Mouse (Mus musculus) layer of hippocampus, postnatal 36 days (tissue): ENCODE results near the gene Islr2. TPM values are rescaled to one million over a fixed set of nuclear protein-coding genes. Genes with fewer than 3 reads are reported as not detected.

Source experiments
- DNase-seq, 2 experiments: peaks; one replicate each; pipeline ENCODE4 v3.0.0; 2022
- total RNA-seq, 2 experiments: library from RNA; stranded (reverse); gene quantifications; 2 replicates each; pipeline ENCODE4 v1.2.3; 2021

Gene Islr2
- total RNA-seq, 2 experiments from 2014 or later, result 134 to 145 TPM

DNA sequence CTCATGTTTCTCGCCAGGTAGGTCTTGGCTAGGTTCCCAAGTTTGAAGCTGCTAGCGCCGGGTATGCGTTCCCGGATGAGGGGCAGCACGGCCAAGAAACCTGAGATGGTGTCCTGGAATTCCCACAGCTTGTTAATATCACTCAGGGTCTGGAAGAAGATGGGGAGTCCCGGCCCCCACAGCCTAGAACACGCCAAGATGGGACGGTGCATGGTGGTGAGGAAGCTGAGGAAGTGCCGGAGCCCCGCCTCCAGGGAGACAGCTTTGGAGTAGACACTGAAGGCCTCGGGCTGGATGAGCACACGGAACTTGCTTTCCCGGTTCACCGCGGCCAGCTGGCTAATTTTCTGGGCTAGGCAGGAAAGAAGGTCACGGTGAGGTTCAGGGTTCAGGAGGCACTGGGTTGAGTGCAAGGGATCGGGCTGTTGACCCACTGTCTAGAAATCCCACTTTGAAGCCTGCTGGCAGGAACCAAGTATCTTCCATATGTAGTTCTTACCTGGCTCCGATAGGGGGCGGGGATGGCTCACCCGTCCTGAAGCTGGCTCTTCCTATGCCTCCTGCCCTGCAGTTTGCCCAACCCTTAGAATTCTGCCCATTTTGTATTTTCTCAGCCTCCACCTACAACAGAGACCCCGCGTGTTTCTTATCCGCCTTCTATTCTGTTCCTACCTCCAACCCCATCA lies 16.2 kb upstream of the Islr2 start:
- no peak for DNase-seq

DNA sequence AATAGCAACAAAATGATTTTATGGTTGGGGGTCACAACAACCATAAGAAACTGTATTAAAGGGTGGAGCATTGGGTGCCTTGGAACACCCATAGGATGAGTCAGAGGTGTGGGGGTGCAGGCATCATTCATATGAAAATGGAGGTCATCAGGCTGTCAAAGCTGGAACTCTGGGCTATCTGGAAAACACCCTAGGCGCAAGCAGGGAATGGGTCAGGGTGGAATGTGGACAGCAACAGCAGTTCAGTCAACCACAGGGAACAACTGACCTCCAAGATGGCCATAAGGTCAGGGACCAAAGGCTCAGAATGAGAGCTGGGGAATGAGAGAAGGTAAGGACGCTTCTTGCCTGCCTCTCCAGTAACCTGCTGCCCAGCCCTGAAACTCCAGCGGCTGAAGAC lies 14.4 kb upstream of the Islr2 start:
- DNase-seq, result no peak

DNA sequence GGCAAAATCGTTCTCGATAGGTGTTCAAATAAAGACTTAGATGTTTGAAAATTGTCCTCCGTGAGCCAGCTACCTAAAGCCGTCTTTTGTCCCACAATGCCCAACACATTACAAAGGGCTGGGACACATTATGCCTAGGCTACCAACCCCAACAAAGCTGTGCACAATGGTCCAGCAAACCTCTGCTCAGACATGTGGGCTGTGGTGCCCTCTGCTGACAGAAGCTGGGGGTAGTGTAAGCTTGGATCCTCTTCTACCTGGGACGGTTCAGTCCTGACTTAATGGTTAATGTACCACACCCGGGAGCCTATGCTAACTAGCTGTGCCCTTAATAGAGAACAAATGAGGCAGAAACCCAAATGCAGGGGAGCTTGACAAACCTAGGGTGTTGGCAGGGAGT lies 12.3 kb upstream of the Islr2 start:
- DNase-seq, result no peak

DNA sequence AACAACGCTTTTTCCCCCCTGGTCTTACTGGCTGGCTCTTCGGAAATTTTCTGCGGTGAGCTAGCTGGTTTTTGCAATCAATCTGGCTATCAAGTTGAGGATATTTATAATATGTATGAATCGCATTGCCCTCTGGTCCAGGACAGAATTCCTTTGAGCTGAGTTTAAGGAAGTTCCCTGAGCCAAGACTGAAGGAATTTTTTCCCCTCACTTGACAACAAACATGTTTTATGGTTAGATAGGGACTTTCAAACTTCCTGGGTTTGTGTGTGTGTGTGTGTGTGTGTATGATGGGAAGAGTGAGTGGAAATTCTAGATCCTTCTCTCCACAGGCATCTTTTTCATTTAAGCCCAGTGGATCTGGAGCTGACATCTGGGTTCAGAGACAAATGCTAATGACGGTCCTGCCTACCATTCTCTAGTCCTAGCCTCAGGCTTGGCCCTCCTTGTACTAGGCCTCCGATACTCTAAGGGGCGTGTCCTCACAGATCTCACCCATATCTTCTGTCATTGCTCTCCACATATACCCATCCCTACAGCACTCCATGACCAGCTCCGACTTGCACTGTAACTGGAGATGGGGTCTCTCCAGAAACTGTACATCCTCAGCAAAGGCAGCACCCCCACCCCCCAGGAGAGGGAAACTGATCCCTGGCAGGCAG lies 10.5 kb upstream of the Islr2 start:
- no peak for DNase-seq

DNA sequence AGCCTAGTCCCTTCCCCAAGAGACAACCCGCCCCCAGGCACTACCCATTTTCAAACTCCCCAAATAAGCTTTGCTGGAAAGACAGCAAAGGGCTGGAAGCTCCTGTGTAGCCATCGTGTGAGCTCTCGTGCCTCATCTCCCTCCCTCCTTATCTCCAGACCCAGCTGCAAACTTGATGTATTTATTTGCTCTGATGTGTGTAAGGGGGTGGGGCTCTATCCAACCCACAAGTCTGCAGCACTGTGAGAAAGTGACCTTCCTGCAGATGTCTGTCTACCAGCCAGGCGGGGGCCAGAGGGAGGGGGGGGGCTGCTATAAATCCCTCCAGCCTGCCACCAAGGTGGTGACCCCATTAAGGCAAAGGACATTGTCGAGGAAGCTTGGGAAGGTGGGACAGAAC lies 9.7 kb upstream of the Islr2 start:
- DNase-seq, result no peak

DNA sequence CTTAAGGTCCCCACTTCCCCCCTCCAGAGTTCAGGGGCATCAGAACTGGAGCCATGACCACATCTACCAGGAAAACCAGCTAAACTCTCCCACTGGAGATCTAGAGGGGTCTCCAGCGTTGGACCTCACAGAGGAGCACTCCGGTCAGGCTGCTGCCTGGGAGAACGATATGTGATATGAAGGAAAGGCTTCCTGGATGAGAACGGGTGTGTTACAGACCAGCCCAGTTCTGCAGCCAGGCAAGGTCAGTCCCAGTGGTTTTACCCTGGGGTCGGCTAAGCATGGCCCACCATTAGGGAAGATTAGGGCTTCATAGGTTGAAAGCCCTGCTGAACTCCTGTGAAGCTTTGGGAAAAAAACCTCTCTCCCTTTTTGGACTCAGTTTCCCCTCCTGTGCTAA lies 9.3 kb upstream of the Islr2 start:
- no peak for DNase-seq

DNA sequence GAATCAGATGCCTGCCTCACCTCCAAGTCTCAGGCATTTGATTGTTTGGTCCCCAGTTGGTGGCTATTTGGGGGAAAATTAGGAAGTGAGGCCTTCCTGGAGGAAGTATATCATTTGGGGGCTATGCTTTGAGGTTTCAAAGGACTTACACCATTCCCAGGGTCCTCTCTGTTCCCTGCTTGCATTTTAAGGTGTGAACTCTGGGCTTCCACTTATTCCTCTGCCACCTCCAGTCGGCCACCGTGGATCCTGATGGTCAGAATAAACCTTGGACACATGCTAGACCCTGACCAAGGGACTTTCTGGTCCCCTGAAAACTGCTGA lies 6.1 kb upstream of the Islr2 start:
- DNase-seq, result no peak

DNA sequence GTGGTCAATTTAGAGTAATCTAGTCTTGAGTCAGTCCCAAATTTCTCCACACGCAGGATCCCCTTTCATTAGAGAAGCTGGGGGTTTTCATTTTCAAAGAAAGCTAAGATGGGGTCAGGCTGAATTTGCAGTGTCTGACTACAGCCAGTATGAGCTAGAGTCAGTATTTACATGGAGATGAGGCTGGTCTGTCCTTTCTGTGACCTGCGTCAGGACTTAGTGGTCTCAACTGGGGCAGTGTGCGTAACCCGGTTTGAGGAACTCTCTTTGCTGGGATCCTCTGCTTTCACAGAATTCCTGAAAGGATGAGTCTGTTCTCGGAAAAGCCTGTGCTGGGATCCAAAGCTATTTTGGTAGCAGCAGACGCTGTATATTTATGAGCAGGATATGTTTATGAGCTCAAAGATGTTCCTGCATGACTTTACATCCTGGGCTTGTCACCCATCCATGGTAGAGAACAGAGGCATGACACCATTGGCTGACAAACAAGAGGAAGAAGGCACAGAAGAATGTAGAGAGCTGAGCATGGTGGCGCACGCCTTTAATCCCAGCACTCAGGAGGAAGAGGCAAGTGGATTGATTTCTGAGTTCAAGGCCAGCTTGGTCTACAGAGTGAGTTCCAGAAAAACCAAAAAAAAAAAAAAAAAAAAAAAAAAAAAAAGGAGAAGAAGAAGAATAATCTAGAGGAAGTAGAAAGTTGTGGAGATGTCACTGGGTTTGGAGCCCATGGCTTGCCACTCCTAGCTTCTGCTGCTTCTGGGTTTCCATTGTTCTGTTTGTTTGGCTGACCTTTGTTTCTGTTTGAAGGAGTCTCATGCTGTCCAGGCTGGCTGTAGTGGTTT lies 5.6 kb upstream of the Islr2 start:
- no peak for DNase-seq

DNA sequence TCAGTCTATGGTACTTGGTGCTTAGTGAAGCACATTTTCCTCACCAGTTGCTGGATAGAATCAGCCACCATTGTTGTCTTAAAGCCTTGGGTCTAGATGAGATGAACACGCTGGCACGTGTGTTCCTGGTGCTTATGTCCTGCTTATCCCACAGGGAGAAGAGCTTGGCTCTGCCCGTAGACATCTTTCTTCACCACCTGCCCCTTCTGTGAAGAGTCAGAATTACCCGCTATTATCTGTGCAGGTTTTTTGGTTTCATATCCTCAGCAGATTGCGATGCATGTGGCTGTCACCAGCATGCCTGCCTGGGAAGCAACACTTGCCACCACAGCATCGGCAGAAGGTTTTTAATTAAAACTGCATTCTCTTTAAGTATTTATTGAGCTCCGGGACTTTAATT lies 1.9 kb upstream of the Islr2 start:
- DNase-seq, result peak; percentile 50 to 52

DNA sequence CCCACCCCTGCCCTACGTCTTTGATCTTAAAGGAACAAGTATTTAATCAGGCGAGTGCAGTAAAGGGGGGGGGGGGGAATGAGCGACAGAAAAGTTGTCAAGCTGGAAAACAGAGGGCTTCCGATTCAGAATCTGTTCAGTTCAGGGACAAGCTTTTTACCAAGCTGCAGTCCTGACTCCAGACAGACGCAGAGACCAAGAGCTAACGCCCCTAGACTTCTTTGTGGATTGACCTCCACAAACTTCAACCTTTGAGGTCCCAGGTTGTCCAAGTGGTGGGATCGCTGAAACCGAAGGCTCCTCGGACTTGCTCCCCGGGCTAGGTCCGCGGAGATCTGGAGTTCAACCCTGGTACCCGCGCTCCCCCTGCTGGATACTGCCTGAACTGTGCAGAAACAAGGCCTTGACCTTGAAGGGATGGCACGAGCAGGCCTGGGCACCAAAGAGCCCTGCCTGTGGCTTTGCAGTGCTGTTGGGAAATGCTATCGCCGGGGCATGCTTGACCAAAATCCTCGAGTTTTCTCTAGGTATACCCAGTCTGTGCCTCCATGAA lies 405 bp upstream of the Islr2 start:
- DNase-seq, result peak; percentile 89 to 92

DNA sequence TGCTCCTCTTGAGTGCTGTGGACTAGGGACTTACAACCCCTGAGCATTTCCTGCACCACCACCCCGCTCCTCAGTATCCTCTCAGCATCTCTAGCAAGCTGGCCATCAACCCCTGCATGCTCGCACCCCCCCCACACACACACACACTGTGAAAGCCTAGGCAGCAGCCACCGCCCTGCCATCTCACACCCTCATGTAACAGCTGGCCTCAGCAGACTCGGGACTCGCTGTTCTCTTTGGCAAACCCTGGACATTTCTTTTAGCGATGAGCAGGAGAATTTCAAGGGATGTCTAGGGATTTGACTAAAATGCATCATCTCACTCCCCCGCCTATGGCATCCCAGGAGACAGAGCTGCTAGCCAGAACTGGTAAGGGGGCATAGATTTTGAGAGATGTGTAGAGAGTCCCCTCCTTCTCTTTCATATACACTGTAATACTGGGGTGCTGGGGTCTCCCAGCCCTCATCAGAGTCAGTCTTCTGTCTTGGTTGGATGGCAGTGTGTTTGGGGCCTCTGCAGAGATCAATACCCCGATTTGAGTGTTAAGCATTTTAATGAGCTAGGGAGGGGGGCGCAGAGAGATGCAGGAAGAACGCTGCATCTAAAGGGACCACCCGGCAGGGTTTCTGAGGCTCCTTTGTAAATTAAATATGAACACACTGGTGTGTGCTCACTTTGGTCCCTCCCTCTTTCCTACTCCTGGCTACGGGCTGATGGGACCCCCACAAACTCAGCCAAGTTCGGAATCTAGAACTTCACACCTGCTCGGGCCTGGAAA lies 1.3 kb downstream of the Islr2 start:
- DNase-seq, result no peak

DNA sequence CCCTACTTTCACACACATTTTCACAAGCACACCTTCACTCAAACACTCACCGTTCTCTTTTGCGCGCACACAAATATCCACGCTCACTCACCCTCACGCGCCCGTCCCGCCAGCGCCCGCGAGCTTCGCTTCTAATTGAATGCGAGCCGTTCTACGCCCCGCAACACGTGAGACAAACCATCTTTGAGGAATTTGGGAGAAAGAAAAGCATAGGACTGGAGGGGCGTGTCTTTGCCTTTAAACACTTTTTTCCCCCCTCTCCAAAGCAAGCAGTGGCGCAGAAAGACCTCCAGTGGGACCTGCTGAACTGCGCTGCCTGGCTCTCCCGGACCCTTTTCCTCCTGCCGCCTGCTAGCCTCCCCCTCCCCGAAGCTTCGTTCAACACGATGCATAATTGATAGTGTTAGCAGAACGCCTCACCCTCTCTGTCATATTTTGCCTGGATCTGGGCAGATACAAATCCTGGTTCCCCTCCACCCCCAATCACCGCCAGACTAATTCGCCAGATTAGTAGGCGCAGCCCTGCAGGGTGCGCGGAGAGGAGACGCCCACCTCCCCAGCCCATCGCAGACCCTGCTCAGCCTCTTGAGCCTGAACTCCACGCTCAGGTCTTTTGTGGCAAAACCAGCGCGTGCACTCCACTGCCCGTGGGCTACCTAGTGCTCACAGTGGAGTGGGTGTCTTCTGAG lies 2.1 kb downstream of the Islr2 start:
- DNase-seq, result peak; percentile 56 to 66

DNA sequence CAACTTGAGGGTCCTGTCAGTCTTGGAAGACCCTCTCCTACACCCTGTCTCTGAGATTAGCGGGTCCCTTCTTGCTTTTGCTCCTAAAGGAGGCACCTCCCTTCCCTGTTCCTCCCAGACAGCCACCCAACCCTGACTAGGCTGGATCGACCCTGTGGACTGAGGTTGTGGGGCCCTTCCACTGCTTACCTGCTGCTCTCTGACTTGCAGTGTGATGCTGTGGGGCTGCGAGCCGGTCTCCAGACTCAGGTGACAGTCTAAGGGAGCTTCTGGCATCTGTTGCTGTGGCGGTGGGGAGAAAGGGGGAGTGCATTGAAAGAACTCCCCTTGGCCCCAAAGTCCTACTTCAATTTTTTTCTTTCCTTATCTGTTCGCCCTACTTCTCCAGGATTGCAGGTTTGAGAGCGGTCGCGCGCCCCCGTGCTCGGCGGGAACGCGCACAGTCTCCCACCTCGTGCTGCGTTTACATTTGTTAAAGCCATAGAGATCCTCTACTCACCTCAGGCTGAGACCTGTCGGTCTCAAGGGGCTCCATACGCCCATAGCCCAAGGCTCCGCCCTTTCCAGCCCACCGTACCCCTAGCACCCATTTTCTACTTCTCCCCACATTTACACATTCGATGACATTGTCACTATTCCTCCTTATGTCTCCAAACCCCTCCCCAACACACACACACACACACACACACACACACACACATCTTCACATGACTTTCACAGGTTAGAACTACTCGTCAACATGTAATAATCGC lies 2.9 kb downstream of the Islr2 start:
- peak; percentile 45 to 50 for DNase-seq

DNA sequence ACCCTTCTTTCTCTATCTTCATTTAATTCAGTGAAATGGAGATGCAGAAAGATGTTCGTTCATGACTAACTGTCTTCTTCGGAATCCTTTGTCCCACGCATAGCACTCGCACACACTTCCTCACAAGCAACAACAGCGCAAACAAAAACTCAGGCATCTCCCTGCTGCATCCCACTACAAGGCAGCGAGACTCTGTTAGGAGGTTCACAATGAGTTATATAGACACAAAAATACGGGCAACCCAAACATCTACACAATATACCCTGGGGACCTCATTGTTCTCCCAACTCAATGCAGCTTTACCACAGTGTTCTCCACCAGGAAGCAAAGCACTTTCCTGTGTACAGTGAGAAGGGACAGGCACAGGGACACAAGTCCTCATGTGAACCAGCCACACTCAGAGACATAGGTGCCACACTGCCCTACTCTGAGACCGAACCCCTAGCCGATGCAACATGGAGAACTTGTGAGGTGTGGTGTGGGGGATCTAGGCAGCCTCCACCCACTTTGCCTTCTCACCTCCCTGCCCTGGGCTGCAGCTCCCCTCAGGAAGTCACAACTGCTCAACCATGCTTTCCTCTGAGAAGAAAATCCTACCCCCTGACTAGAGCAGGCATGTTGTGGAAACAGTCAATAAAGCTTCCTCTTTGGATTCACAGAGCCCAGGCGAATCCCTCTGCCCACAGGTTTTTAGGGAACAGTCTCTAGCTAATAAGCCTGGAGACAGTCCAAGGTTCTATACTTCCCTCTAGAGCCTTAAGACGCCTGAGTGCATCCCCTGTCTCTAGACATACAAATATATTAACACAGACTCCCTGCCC lies 3.6 kb downstream of the Islr2 start:
- DNase-seq, result no peak

DNA sequence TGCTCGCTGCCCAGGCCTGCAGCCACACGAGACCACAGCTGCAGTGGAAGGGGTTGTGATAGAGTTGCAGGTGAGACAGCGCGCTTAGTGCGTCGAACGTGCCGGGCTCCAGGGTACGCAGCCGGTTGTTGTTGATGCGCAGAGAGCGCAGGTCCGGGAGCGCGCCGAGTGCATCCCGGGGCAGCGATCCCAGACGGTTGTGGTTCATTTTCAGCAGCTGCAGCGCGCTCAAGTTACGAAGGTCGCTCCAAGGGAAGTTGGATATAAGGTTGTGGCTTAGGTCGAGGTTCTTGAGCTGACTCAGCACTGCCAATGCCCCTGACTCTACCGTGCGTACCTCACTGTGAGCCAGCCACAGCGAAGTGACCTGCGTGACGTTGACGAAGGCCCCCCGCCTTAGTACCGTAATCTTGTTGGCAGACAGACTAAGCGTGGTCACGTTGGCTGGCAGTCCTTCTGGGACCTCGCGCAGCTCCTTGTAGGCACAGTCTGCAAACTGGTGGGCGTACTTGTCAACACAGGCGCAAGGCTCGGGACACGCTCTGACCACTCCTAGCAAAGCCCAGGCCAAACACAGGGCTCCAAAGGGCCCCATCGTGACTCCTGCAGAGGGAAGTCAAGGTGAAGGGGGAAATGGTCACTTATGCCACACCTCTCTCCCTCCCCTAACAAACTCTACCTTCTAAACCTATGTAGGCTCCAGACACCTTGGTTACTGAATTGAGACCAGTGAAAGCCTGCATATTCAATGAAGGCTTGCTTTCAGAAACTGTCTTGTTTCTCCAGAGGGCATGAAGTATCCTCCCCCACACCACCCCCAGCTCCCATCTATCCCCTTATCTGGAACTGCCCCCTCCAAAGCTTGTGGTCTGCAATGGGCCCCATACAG lies 4.5 kb downstream of the Islr2 start:
- no peak for DNase-seq

DNA sequence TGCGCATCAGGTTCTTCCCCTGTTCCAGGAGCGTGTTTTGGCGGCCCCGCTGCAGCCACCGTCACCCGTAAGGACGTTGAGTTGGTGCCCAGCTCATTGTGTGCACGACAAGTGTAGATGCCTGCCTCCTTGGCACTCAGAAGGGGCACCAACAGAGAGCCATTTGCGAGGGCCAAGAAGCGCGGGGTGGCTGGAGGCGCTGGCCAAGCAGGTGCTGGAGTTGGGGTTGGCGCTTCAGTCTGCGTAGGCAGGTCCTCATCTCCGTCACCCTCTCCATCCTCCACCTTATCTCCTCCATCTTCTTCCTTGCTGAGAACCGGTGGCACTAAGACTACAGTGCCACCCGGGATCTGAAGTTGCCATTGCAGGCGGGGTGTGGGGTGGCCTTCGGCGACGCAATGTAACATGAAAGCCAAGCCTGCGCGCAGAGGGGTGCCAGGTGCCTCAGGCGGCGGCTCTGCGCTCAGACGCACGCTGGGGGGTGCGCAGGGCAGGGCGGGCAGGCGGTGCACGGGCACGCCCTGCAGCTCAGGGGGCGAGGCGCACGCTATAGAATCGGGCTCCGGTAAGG lies 5.2 kb downstream of the Islr2 start:
- no peak for DNase-seq

DNA sequence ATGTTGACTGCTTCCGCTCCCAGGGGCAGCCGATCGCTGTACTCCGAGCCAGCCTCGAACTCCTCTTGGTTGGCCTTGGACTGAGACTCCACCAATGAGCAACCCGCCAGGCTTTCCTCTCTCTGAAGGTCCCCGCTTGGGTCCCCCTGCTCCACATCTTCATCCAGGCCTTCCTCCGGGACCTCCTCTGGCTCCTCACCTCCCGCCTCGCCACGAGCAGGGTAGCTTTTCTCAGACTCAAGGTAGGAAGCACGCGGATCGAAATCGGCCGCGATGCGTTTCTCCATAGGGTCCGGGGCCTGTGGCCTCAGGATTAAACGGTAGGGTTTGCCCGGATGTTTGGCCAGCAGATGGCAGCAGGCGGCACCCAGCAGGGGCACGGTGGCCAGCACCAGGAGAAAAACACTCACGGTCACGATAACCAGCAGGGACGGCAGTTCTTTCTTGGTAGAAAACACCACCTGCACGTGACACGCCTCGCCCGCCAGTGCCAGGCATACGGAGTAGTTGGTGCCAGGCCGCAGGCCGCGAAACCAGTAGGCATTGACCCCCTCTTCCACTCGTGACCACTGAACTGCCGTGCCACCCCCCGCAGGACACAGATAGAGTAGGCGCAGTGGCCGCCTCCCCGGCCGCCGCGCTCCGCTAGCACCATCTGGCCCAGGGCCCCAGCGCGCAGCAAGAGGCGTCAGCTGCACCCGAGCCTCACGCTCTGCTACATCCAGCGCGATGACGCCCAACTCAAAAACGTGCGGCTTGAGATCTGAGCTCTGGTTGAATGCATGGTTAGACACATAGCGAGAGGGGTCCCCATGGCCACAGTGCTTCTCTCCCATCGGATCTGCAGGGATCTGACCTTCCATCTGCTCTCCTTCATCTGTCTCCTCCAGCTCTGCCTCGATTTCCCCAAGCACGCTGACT lies 6.1 kb downstream of the Islr2 start:
- peak; percentile 59 to 63 for DNase-seq
